Mouse (Mus musculus): ENCODE measurements around the gene Hivep3.
A peak's percentile ranks its signal among the peaks of the same experiment; 100 is the strongest.

Gene Hivep3

GRCm38 (mm10) chr4:119816620-119817356, 83.2 kb downstream of the Hivep3 start:
- DNase-seq = peak; percentile 52 to 71

GRCm38 (mm10) chr4:119825956-119826355, 92.4 kb downstream of the Hivep3 start:
- no peak for DNase-seq

- DNase-seq = peak; percentile 69 to 71
Measured at GRCm38 (mm10) chr4:119828386-119828785, 94.8 kb downstream of the Hivep3 start.

- peak; percentile 23 to 36 for DNase-seq
Measured at GRCm38 (mm10) chr4:119828996-119829395, 95.4 kb downstream of the Hivep3 start.

- DNase-seq = peak in 1 of 2 experiments; percentile 6
Measured at GRCm38 (mm10) chr4:119833333-119833732, 99.7 kb downstream of the Hivep3 start.

GRCm38 (mm10) chr4:119833884-119834283, 100.3 kb downstream of the Hivep3 start:
- peak in 1 of 2 experiments; percentile 3 for DNase-seq

GRCm38 (mm10) chr4:119836181-119836580, 102.6 kb downstream of the Hivep3 start:
- DNase-seq = peak in 1 of 2 experiments; percentile 2

- peak in 1 of 2 experiments; percentile 4 for DNase-seq
Measured at GRCm38 (mm10) chr4:119837505-119838065, 104.0 kb downstream of the Hivep3 start.

- peak in 1 of 2 experiments; percentile 1 for DNase-seq
Measured at GRCm38 (mm10) chr4:119838308-119838707, 104.7 kb downstream of the Hivep3 start.

GRCm38 (mm10) chr4:119843294-119843693, 109.7 kb downstream of the Hivep3 start:
- no peak for DNase-seq

GRCm38 (mm10) chr4:119844267-119844666, 110.7 kb downstream of the Hivep3 start:
- no peak for DNase-seq

GRCm38 (mm10) chr4:119845596-119846161, 112.1 kb downstream of the Hivep3 start:
- no peak for DNase-seq

GRCm38 (mm10) chr4:119852483-119852882, 118.9 kb downstream of the Hivep3 start:
- peak in 1 of 2 experiments; percentile 54 for DNase-seq

GRCm38 (mm10) chr4:119854307-119855144, 120.9 kb downstream of the Hivep3 start:
- no peak for DNase-seq

- no peak for DNase-seq
Measured at GRCm38 (mm10) chr4:119859454-119859853, 125.9 kb downstream of the Hivep3 start.

GRCm38 (mm10) chr4:119861001-119861400, 127.4 kb downstream of the Hivep3 start:
- DNase-seq = no peak

- DNase-seq = no peak
Measured at GRCm38 (mm10) chr4:119865827-119866455, 132.4 kb downstream of the Hivep3 start.

- DNase-seq = no peak
Measured at GRCm38 (mm10) chr4:119867132-119867531, 133.5 kb downstream of the Hivep3 start.

GRCm38 (mm10) chr4:119870411-119870810, 136.8 kb downstream of the Hivep3 start:
- DNase-seq = peak; percentile 78 to 86

GRCm38 (mm10) chr4:119871441-119871840, 137.9 kb downstream of the Hivep3 start:
- peak; percentile 55 for DNase-seq

- peak; percentile 68 to 76 for DNase-seq
Measured at GRCm38 (mm10) chr4:119871861-119872582, 138.4 kb downstream of the Hivep3 start.

GRCm38 (mm10) chr4:119873935-119874334, 140.4 kb downstream of the Hivep3 start:
- DNase-seq = no peak

Data from cerebellum, postnatal 25 days (tissue).